In genomic region chr2:160733131-160733531, GRCm38 (mm10) we compare ENCODE assay signal across 9 mouse cellular contexts. TPM values are rescaled to one million over a fixed set of nuclear protein-coding genes. Genes with fewer than 3 reads are reported as not detected.
DNase-seq lines count a peak whose midpoint lies in the region; ATAC-seq and TF ChIP-seq lines count a peak whose summit lies in the region.
"Had no signal": no experiment of that assay in that cellular context is flagged by ENCODE, and none has a peak within 500 bp of the region (broad histone marks: within the 10 kb centered on the region; RNA-seq: fewer than 3 reads in every experiment).

No protein-coding gene starts in this region.

- no peak for TF ChIP-seq CTCF in bone marrow, adult 2 months (IDR thresholded peaks at IDR 0.05; ENCODE audit: control insufficient read depth, insufficient read depth, low read length)

- H3K9me3 ChIP-seq in heart, embryonic 12.5 days (replicated peaks), result no peaks in the 10 kb centered on the region
- H3K9me3 ChIP-seq: G1E had no signal

- no peaks in the 10 kb centered on the region for H3K27me3 ChIP-seq in heart, embryonic 12.5 days (replicated peaks)

- TF ChIP-seq POLR2A in bone marrow, adult 2 months (IDR thresholded peaks at IDR 0.05; ENCODE audit: borderline replicate concordance, control insufficient read depth, low read depth, low read length), result no peak

- DNase-seq in heart, adult 18-20 months, result no peak
- peak; percentile 85 for DNase-seq in induced T-regulatory cell, adult 2 months (ENCODE audit: low read depth)
- peak; percentile 81 for DNase-seq in naive thymus-derived CD4-positive, alpha-beta T cell, adult 2 months (ENCODE audit: low read depth)
- DNase-seq in ovary, postnatal 14 days (ENCODE audit: low spot score), result no peak
- DNase-seq in adrenal gland, adult 8-10 months, result no peak
- DNase-seq in layer of hippocampus, postnatal 14 days (ENCODE audit: low spot score in 2 of 2), result no peak

- WGBS in heart, embryonic 12.5 days, result 38% methylated on average over 7 of the region's 7 CpGs
- 13% methylated on average over 7 of the region's 7 CpGs for WGBS in bone marrow, adult 2 months

- H3K4me2 ChIP-seq in heart, embryonic 12.5 days, result peak overlapping the region; percentile 92

- no peak overlapping the region for H3K27ac ChIP-seq in heart, embryonic 12.5 days (ENCODE audit: poor library complexity, severe bottlenecking)
- peak overlapping the region; percentile 29; the same call in 1 of the 2 replicates for H3K27ac ChIP-seq in bone marrow, adult 2 months (ENCODE audit: control insufficient read depth, insufficient read depth, low read depth, low read length, poor library complexity)

- peak overlapping the region; percentile 89 for H3K9ac ChIP-seq in heart, embryonic 12.5 days

- peak overlapping the region; percentile 69 for H3K4me3 ChIP-seq in heart, embryonic 12.5 days
- H3K4me3 ChIP-seq in bone marrow, adult 2 months (replicated peaks; ENCODE audit: control insufficient read depth, low read depth, low read length), result peak overlapping the region; percentile 25

- peaks cover 65% of the 10 kb centered on the region for H3K4me1 ChIP-seq in heart, embryonic 12.5 days (replicated peaks)
- peaks cover 3% of the 10 kb centered on the region; the same call in 1 of the 2 replicates for H3K4me1 ChIP-seq in bone marrow, adult 2 months (ENCODE audit: control insufficient read depth, insufficient read depth, low read length)

- peaks cover 24% of the 10 kb centered on the region for H3K36me3 ChIP-seq in heart, embryonic 12.5 days

- ATAC-seq in heart, embryonic 12.5 days (ENCODE audit: insufficient number of reproducible peaks, low FRiP score), result no peak

RNA-seq across cellular contexts. Expression of gene Plcg1, which starts 2.0 kb away (rescaled TPM):
- 47.4 TPM in 2 replicates for polyA plus RNA-seq in heart, embryonic 12.5 days (2016; fragmentation: Nextera tagmentation; extraction: Ambion mirVana)
- total RNA-seq in heart, adult 18-20 months (2021), result 10 to 100 TPM; 45.6 to 58.0 TPM
- polyA plus RNA-seq in bone marrow, adult 2 months (2011; ENCODE audit: insufficient read depth, insufficient read length, low replicate concordance, missing spikeins), result 12.8 and 21.0 TPM in 2 replicates
- 10 to 100 TPM; 57.8 to 92.9 (median 81.0) TPM for total RNA-seq in adrenal gland, adult 8-10 months (2022)
- total RNA-seq in layer of hippocampus, postnatal 14 days (2021), result 100 to 1,000 TPM; 109 to 114 TPM

Comparison
In these comparisons a context has a peak if more than half of its experiments do, and no peak if none do; other contexts are left out.
1. DNase-seq: peak in induced T-regulatory cell, adult 2 months (single experiment) and naive thymus-derived CD4-positive, alpha-beta T cell, adult 2 months (single experiment); none in heart, adult 18-20 months (0 of 2), ovary, postnatal 14 days (single experiment), adrenal gland, adult 8-10 months (single experiment) and layer of hippocampus, postnatal 14 days (0 of 2).